Mouse (Mus musculus): ENCODE data around the gene Cnpy3. TPM values are rescaled to one million over a fixed set of nuclear protein-coding genes. Genes with fewer than 3 reads are reported as not detected.
"Not testable (repeated sequence)": the region's sequence is repeated elsewhere in the genome, so short reads cannot be mapped to it uniquely, and the experiment has no call there.

Cnpy3 gene
- polyA plus RNA-seq, 1 experiment from 2014 or later: 65.8 TPM

- Histone ChIP-seq H3K36me3 (replicated peaks) (peaks cover 61% of the 10 kb centered on the region), H3K27me3 (replicated peaks; ENCODE audit: low read depth, poor library complexity, severe bottlenecking) (no peaks in the 10 kb centered on the region), H3K4me1 (peaks cover 20% of the 10 kb centered on the region), H3K9me3 (no peaks in the 10 kb centered on the region), H3K4me3 (no peak overlapping the region), H3K27ac (replicated peaks) (no peak overlapping the region)
- WGBS: 94% methylated on average over 9 of the region's 9 CpGs
- DNase-seq (ENCODE audit: low spot score): no peak
These were observed 23.1 kb upstream of the Cnpy3 start for GRCm38 (mm10) chr17:46775070-46775469.

- no peak overlapping the region for H3K27ac ChIP-seq (replicated peaks)
- no peak for DNase-seq (ENCODE audit: low spot score)
- H3K27me3 ChIP-seq (replicated peaks; ENCODE audit: low read depth, poor library complexity, severe bottlenecking): no peaks in the 10 kb centered on the region
- no peaks in the 10 kb centered on the region for H3K9me3 ChIP-seq
- 42% methylated on average over 2 of the region's 2 CpGs for WGBS
- peaks cover 23% of the 10 kb centered on the region for H3K4me1 ChIP-seq
- H3K36me3 ChIP-seq (replicated peaks): peaks cover 52% of the 10 kb centered on the region
- H3K4me3 ChIP-seq: peak overlapping the region; percentile 77
These were observed 22.1 kb upstream of the Cnpy3 start for GRCm38 (mm10) chr17:46774131-46774472.

GRCm38 (mm10) chr17:46773278-46774130 lies 21.5 kb upstream of the Cnpy3 start:
- Histone ChIP-seq H3K9me3 (no peaks in the 10 kb centered on the region), H3K4me3 (peak overlapping the region; percentile 77), H3K4me1 (peaks cover 23% of the 10 kb centered on the region), H3K27ac (replicated peaks) (peak overlapping the region; percentile 89), H3K27me3 (replicated peaks; ENCODE audit: low read depth, poor library complexity, severe bottlenecking) (no peaks in the 10 kb centered on the region), H3K36me3 (replicated peaks) (peaks cover 46% of the 10 kb centered on the region)
- 12% methylated on average over 20 of the region's 20 CpGs for WGBS
- DNase-seq (ENCODE audit: low spot score): peak; percentile 40

- DNase-seq (ENCODE audit: low spot score): peak; percentile 89
- Histone ChIP-seq H3K4me3 (peak within 1 kb of the TSS; percentile 77), H3K27ac (replicated peaks) (peak within 1 kb of the TSS; percentile 89), H3K36me3 (replicated peaks) (peaks cover 37% of the 10 kb centered on the region), H3K9me3 (no peaks in the 10 kb centered on the region), H3K4me1 (peaks cover 28% of the 10 kb centered on the region), H3K27me3 (replicated peaks; ENCODE audit: low read depth, poor library complexity, severe bottlenecking) (no peaks in the 10 kb centered on the region)
- WGBS: under 1% methylated on average over 50 of the region's 50 CpGs
These were observed 20.6 kb upstream of the Cnpy3 start, which contains the start of gene 2310039H08Rik for GRCm38 (mm10) chr17:46772404-46773277. 2310039H08Rik (plus strand) TSS chr17:46772635.

- Histone ChIP-seq H3K4me3 (peak overlapping the region; percentile 77), H3K9me3 (no peaks in the 10 kb centered on the region), H3K27me3 (replicated peaks; ENCODE audit: low read depth, poor library complexity, severe bottlenecking) (no peaks in the 10 kb centered on the region), H3K36me3 (replicated peaks) (peaks cover 31% of the 10 kb centered on the region), H3K4me1 (peaks cover 29% of the 10 kb centered on the region), H3K27ac (replicated peaks) (peak overlapping the region; percentile 89)
- no peak for DNase-seq (ENCODE audit: low spot score)
- WGBS: 12% methylated on average over 5 of the region's 5 CpGs
These were observed 20.0 kb upstream of the Cnpy3 start for GRCm38 (mm10) chr17:46772038-46772403.

- peaks cover 27% of the 10 kb centered on the region for H3K36me3 ChIP-seq (replicated peaks)
- DNase-seq (ENCODE audit: low spot score): no peak
- H3K27me3 ChIP-seq (replicated peaks; ENCODE audit: low read depth, poor library complexity, severe bottlenecking): no peaks in the 10 kb centered on the region
- peak overlapping the region; percentile 89; the same call in 1 of the 2 replicates for H3K27ac ChIP-seq (replicated peaks)
- H3K4me3 ChIP-seq: peak overlapping the region; percentile 77
- H3K4me1 ChIP-seq: peaks cover 29% of the 10 kb centered on the region
- no peaks in the 10 kb centered on the region for H3K9me3 ChIP-seq
- WGBS: 66% methylated on average over 17 of the region's 17 CpGs
These were observed 19.6 kb upstream of the Cnpy3 start for GRCm38 (mm10) chr17:46771616-46772015.

- no peaks in the 10 kb centered on the region for H3K27me3 ChIP-seq (replicated peaks; ENCODE audit: low read depth, poor library complexity, severe bottlenecking)
- no peak overlapping the region for H3K4me3 ChIP-seq
- no peak overlapping the region for H3K27ac ChIP-seq (replicated peaks)
- peaks cover 29% of the 10 kb centered on the region for H3K4me1 ChIP-seq
- no peaks in the 10 kb centered on the region for H3K9me3 ChIP-seq
- no peak for DNase-seq (ENCODE audit: low spot score)
- 86% methylated on average over 4 of the region's 4 CpGs for WGBS
- peaks cover 21% of the 10 kb centered on the region for H3K36me3 ChIP-seq (replicated peaks)
These were observed 19.0 kb upstream of the Cnpy3 start for GRCm38 (mm10) chr17:46771025-46771424.

- no peak for DNase-seq (ENCODE audit: low spot score)
- 89% methylated on average over 11 of the region's 11 CpGs for WGBS
- no peak overlapping the region for H3K4me3 ChIP-seq
- H3K27me3 ChIP-seq (replicated peaks; ENCODE audit: low read depth, poor library complexity, severe bottlenecking): no peaks in the 10 kb centered on the region
- peaks cover 29% of the 10 kb centered on the region for H3K4me1 ChIP-seq
- peaks cover 16% of the 10 kb centered on the region for H3K36me3 ChIP-seq (replicated peaks)
- no peaks in the 10 kb centered on the region for H3K9me3 ChIP-seq
- H3K27ac ChIP-seq (replicated peaks): no peak overlapping the region
These were observed 18.5 kb upstream of the Cnpy3 start for GRCm38 (mm10) chr17:46770546-46770945.

- WGBS: 47% methylated on average over 8 of the region's 8 CpGs
- Histone ChIP-seq H3K9me3 (no peaks in the 10 kb centered on the region), H3K4me3 (no peak overlapping the region), H3K27ac (replicated peaks) (peak overlapping the region; percentile 45; the same call in 1 of the 2 replicates), H3K36me3 (replicated peaks) (no peaks in the 10 kb centered on the region), H3K4me1 (peaks cover 19% of the 10 kb centered on the region), H3K27me3 (replicated peaks; ENCODE audit: low read depth, poor library complexity, severe bottlenecking) (no peaks in the 10 kb centered on the region)
- peak; percentile 27 for DNase-seq (ENCODE audit: low spot score)
These were observed 15.9 kb upstream of the Cnpy3 start for GRCm38 (mm10) chr17:46767868-46768267.

GRCm38 (mm10) chr17:46764916-46765315 lies 12.9 kb upstream of the Cnpy3 start:
- WGBS: 76% methylated on average over 9 of the region's 9 CpGs
- DNase-seq (ENCODE audit: low spot score): not testable (repeated sequence)

GRCm38 (mm10) chr17:46763544-46763943 lies 11.5 kb upstream of the Cnpy3 start, which contains the start of gene Ptcra:
Ptcra (minus strand) TSS chr17:46763712.
- 72% methylated on average over 2 of the region's 2 CpGs for WGBS
- Histone ChIP-seq H3K27me3 (replicated peaks; ENCODE audit: low read depth, poor library complexity, severe bottlenecking) (no peaks in the 10 kb centered on the region), H3K27ac (replicated peaks) (no peak within 1 kb of the TSS), H3K9me3 (no peaks in the 10 kb centered on the region), H3K4me3 (no peak within 1 kb of the TSS), H3K36me3 (replicated peaks) (no peaks in the 10 kb centered on the region), H3K4me1 (peaks cover 7% of the 10 kb centered on the region)
- no peak for DNase-seq (ENCODE audit: low spot score)

More at GRCm38 (mm10) chr17:46764916-46765315, 12.9 kb upstream of the Cnpy3 start:
- not testable (repeated sequence) for H3K27me3 ChIP-seq (replicated peaks; ENCODE audit: low read depth, poor library complexity, severe bottlenecking); H3K27ac ChIP-seq (replicated peaks); H3K4me1 ChIP-seq; H3K4me3 ChIP-seq; H3K9me3 ChIP-seq; H3K36me3 ChIP-seq (replicated peaks)

- no peak overlapping the region for H3K4me3 ChIP-seq
- DNase-seq (ENCODE audit: low spot score): no peak
- peaks cover 15% of the 10 kb centered on the region for H3K4me1 ChIP-seq
- WGBS: 86% methylated on average over 12 of the region's 12 CpGs
- H3K36me3 ChIP-seq (replicated peaks): no peaks in the 10 kb centered on the region
- H3K27ac ChIP-seq (replicated peaks): no peak overlapping the region
- H3K27me3 ChIP-seq (replicated peaks; ENCODE audit: low read depth, poor library complexity, severe bottlenecking): no peaks in the 10 kb centered on the region
- no peaks in the 10 kb centered on the region for H3K9me3 ChIP-seq
These were observed 6.7 kb upstream of the Cnpy3 start for GRCm38 (mm10) chr17:46758753-46759152.

All from embryonic facial prominence, embryonic 10.5 days (tissue).